Mouse (Mus musculus): ENCODE results near the gene Olfr394. TPM values are rescaled to one million over a fixed set of nuclear protein-coding genes. Genes with fewer than 3 reads are reported as not detected.
"Not testable (repeated sequence)": the region's sequence is repeated elsewhere in the genome, so short reads cannot be mapped to it uniquely, and the experiment has no call there.

Gene Olfr394
- total RNA-seq (2012; rRNA removed) = not detected in 2 replicates

- in situ Hi-C loops (cut with MboI; ENCODE audit: low sequenced_read_pairs in 2 of 2, unreplicated experiment in 2 of 2) = no loop called here
- no peaks in the 10 kb centered on the region for H3K36me3 ChIP-seq (ENCODE audit: control insufficient read depth, insufficient read depth, low read length, poor library complexity, severe bottlenecking)
- no peak within 1 kb of the TSS for H3K9ac ChIP-seq (ENCODE audit: insufficient read depth, low read depth, low read length, poor library complexity, severe bottlenecking)
- H3K4me3 ChIP-seq (ENCODE audit: insufficient read depth in 1 of 2, low read depth in 1 of 2, low read length in 2 of 2, poor library complexity in 1 of 2, severe bottlenecking in 1 of 2) = no peak within 1 kb of the TSS
- no peak for DNase-seq (ENCODE audit: low read depth, low spot score)
- TF ChIP-seq ZNF384 (IDR thresholded peaks at IDR 0.05; ENCODE audit: low read depth, low read length) (no peak), CHD2 (IDR thresholded peaks at IDR 0.05; ENCODE audit: low read depth, low read length) (no peak)
- H3K9me3 ChIP-seq (ENCODE audit: control insufficient read depth, insufficient read depth, low read depth, low read length) = no peaks in the 10 kb centered on the region
- no peaks in the 10 kb centered on the region for H3K4me1 ChIP-seq (ENCODE audit: control insufficient read depth in 2 of 2, insufficient read depth in 2 of 2, low read length in 2 of 2, poor library complexity in 1 of 2)
- no peak within 1 kb of the TSS for H3K27ac ChIP-seq (ENCODE audit: insufficient read depth, low read depth, low read length, poor library complexity, severe bottlenecking)
Observed at GRCm38 (mm10) chr11:73890671-73891070, at the start of gene Olfr394. Olfr394 (minus strand) TSS chr11:73890771.

GRCm38 (mm10) chr11:73936377-73936776, 45.8 kb upstream of the Olfr394 start, which contains the start of gene Olfr23:
Olfr23 (plus strand) TSS chr11:73936677.
- Histone ChIP-seq H3K36me3 (ENCODE audit: control insufficient read depth, insufficient read depth, low read length, poor library complexity, severe bottlenecking) (no peaks in the 10 kb centered on the region), H3K9ac (ENCODE audit: insufficient read depth, low read depth, low read length, poor library complexity, severe bottlenecking) (no peak within 1 kb of the TSS), H3K27ac (ENCODE audit: insufficient read depth, low read depth, low read length, poor library complexity, severe bottlenecking) (no peak within 1 kb of the TSS), H3K4me1 (ENCODE audit: control insufficient read depth in 2 of 2, insufficient read depth in 2 of 2, low read length in 2 of 2, poor library complexity in 1 of 2) (no peaks in the 10 kb centered on the region), H3K9me3 (ENCODE audit: control insufficient read depth, insufficient read depth, low read depth, low read length) (no peaks in the 10 kb centered on the region), H3K4me3 (ENCODE audit: insufficient read depth in 1 of 2, low read depth in 1 of 2, low read length in 2 of 2, poor library complexity in 1 of 2, severe bottlenecking in 1 of 2) (no peak within 1 kb of the TSS)
- in situ Hi-C loops (cut with MboI; ENCODE audit: low sequenced_read_pairs in 2 of 2, unreplicated experiment in 2 of 2) = no loop called here
- no peak for DNase-seq (ENCODE audit: low read depth, low spot score)
- TF ChIP-seq ZC3H11A (IDR thresholded peaks at IDR 0.05; ENCODE audit: borderline replicate concordance, low read depth, low read length) = no peak
- no peak for TF ChIP-seq CHD2 (IDR thresholded peaks at IDR 0.05; ENCODE audit: low read depth, low read length)
- no peak for TF ChIP-seq MAFK (IDR thresholded peaks at IDR 0.05; ENCODE audit: insufficient read depth, low read depth, low read length)
- TF ChIP-seq HCFC1 (IDR thresholded peaks at IDR 0.05; ENCODE audit: borderline replicate concordance, insufficient read depth, low read length) = no peak
- TF ChIP-seq ZNF384 (IDR thresholded peaks at IDR 0.05; ENCODE audit: low read depth, low read length) = no peak

DNA sequence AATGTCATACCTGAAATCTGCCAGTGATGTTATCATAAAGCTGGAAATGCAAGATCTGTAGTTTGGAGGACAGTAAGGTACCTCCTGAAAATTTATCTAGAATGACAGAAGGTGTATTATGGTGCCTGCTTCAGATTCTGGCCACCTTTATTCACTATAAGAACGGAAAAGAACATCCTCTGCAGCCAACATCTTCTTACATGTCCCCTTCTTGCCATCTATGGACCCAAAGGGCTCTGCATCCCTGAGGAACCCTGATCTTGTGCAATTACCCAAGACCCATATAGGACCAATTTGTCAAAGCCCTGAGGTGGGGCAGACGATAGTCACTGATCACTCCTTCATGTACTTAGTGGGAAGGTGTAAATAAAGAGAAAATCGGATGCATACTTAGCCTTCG, 18.6 kb upstream of the Olfr394 start, which contains the start of gene Olfr395:
Olfr395 (minus strand) TSS at position 101 of the 400 bp plus-strand sequence.
- in situ Hi-C loops (cut with MboI; ENCODE audit: low sequenced_read_pairs in 2 of 2, unreplicated experiment in 2 of 2) = not testable (repeated sequence)

DNA sequence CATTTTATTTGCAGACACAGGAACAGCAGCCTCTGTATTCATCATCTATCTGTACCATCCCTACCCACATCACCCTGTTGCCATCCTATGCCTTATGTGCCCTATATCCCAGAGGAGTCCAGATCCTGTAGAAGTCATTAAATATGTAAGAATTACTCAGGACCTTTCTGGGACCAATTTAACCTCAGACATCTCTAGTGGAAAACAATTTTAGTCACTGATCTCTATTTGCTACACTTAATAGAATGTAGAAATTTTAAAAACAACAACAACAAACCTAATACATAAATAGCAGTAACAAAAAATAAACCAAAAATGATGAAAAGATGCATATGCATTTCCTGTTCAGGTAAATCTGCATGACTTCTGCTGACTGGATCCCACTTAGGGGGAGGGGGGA, 39.2 kb downstream of the Olfr394 start, which contains the start of gene Olfr393:
Olfr393 (minus strand) TSS at position 101 of the 400 bp plus-strand sequence.
- Histone ChIP-seq H3K4me3 (ENCODE audit: insufficient read depth in 1 of 2, low read depth in 1 of 2, low read length in 2 of 2, poor library complexity in 1 of 2, severe bottlenecking in 1 of 2) (no peak within 1 kb of the TSS), H3K36me3 (ENCODE audit: control insufficient read depth, insufficient read depth, low read length, poor library complexity, severe bottlenecking) (no peaks in the 10 kb centered on the region), H3K27ac (ENCODE audit: insufficient read depth, low read depth, low read length, poor library complexity, severe bottlenecking) (no peak within 1 kb of the TSS), H3K9me3 (ENCODE audit: control insufficient read depth, insufficient read depth, low read depth, low read length) (no peaks in the 10 kb centered on the region), H3K4me1 (ENCODE audit: control insufficient read depth in 2 of 2, insufficient read depth in 2 of 2, low read length in 2 of 2, poor library complexity in 1 of 2) (no peaks in the 10 kb centered on the region), H3K9ac (ENCODE audit: insufficient read depth, low read depth, low read length, poor library complexity, severe bottlenecking) (no peak within 1 kb of the TSS)
- in situ Hi-C loops (cut with MboI; ENCODE audit: low sequenced_read_pairs in 2 of 2, unreplicated experiment in 2 of 2) = no loop called here
- DNase-seq (ENCODE audit: low read depth, low spot score) = no peak
- TF ChIP-seq ZC3H11A (IDR thresholded peaks at IDR 0.05; ENCODE audit: borderline replicate concordance, low read depth, low read length) = no peak
- no peak for TF ChIP-seq MAFK (IDR thresholded peaks at IDR 0.05; ENCODE audit: insufficient read depth, low read depth, low read length)
- TF ChIP-seq CHD2 (IDR thresholded peaks at IDR 0.05; ENCODE audit: low read depth, low read length) = no peak

More for the DNA sequence above, 18.6 kb upstream of the Olfr394 start, which contains the start of gene Olfr395:
- not testable (repeated sequence) for H3K4me3 ChIP-seq (ENCODE audit: insufficient read depth in 1 of 2, low read depth in 1 of 2, low read length in 2 of 2, poor library complexity in 1 of 2, severe bottlenecking in 1 of 2); H3K36me3 ChIP-seq (ENCODE audit: control insufficient read depth, insufficient read depth, low read length, poor library complexity, severe bottlenecking); H3K27ac ChIP-seq (ENCODE audit: insufficient read depth, low read depth, low read length, poor library complexity, severe bottlenecking); H3K9ac ChIP-seq (ENCODE audit: insufficient read depth, low read depth, low read length, poor library complexity, severe bottlenecking); H3K4me1 ChIP-seq (ENCODE audit: control insufficient read depth in 2 of 2, insufficient read depth in 2 of 2, low read length in 2 of 2, poor library complexity in 1 of 2); H3K9me3 ChIP-seq (ENCODE audit: control insufficient read depth, insufficient read depth, low read depth, low read length); DNase-seq (ENCODE audit: low read depth, low spot score)

Other genes starting within 250 kb of the Olfr394 start
- not detected in 2 replicates for gene Zfp735, start 202.0 kb downstream of the Olfr394 start, total RNA-seq (2012; rRNA removed)
- gene Olfr389, start 110.1 kb downstream of the Olfr394 start, total RNA-seq (2012; rRNA removed) = not detected in 2 replicates
- gene Olfr390, start 107.8 kb downstream of the Olfr394 start, total RNA-seq (2012; rRNA removed) = not detected in 2 replicates
- not detected in 2 replicates for gene Olfr391-ps, start 87.7 kb downstream of the Olfr394 start, total RNA-seq (2012; rRNA removed)
- not detected in 2 replicates for gene Olfr392, start 73.7 kb downstream of the Olfr394 start, total RNA-seq (2012; rRNA removed)
- gene Olfr393, start 39.3 kb downstream of the Olfr394 start, total RNA-seq (2012; rRNA removed) = not detected in 2 replicates
- gene Olfr395, start 18.5 kb upstream of the Olfr394 start, total RNA-seq (2012; rRNA removed) = not detected in 2 replicates
- gene Olfr23, start 45.9 kb upstream of the Olfr394 start, total RNA-seq (2012; rRNA removed) = not detected in 2 replicates
- gene Olfr397, start 70.0 kb upstream of the Olfr394 start, total RNA-seq (2012; rRNA removed) = not detected in 2 replicates
- gene Olfr398, start 99.6 kb upstream of the Olfr394 start, total RNA-seq (2012; rRNA removed) = not detected in 2 replicates
- gene Olfr139, start 165.8 kb upstream of the Olfr394 start, total RNA-seq (2012; rRNA removed) = not detected in 2 replicates
- not detected in 2 replicates for gene Olfr399, start 165.8 kb upstream of the Olfr394 start, total RNA-seq (2012; rRNA removed)
- gene Zfp616, start 179.2 kb upstream of the Olfr394 start, total RNA-seq (2012; rRNA removed) = not detected in 2 replicates
- not detected in 2 replicates for gene Olfr401, start 222.9 kb upstream of the Olfr394 start, total RNA-seq (2012; rRNA removed)